Mouse (Mus musculus): ENCODE measurements around the gene Nfatc2ip.
A peak's percentile ranks its signal among the peaks of the same experiment; 100 is the strongest.

GRCm38 (mm10) chr7:126436851-126437250, 40.3 kb upstream of the Nfatc2ip start:
- TF ChIP-seq CTCF (IDR thresholded peaks at IDR 0.05; ENCODE audit: low read depth) (peak; percentile 98), EP300 (IDR thresholded peaks at IDR 0.05; ENCODE audit: low read depth) (no peak)

All from liver, postnatal 0 days (tissue).